Mouse (Mus musculus): ENCODE results near the gene Rpl38. TPM values are rescaled to one million over a fixed set of nuclear protein-coding genes. Genes with fewer than 3 reads are reported as not detected.

Rpl38 gene
- polyA plus RNA-seq, 1 experiment: 516 TPM

DNA sequence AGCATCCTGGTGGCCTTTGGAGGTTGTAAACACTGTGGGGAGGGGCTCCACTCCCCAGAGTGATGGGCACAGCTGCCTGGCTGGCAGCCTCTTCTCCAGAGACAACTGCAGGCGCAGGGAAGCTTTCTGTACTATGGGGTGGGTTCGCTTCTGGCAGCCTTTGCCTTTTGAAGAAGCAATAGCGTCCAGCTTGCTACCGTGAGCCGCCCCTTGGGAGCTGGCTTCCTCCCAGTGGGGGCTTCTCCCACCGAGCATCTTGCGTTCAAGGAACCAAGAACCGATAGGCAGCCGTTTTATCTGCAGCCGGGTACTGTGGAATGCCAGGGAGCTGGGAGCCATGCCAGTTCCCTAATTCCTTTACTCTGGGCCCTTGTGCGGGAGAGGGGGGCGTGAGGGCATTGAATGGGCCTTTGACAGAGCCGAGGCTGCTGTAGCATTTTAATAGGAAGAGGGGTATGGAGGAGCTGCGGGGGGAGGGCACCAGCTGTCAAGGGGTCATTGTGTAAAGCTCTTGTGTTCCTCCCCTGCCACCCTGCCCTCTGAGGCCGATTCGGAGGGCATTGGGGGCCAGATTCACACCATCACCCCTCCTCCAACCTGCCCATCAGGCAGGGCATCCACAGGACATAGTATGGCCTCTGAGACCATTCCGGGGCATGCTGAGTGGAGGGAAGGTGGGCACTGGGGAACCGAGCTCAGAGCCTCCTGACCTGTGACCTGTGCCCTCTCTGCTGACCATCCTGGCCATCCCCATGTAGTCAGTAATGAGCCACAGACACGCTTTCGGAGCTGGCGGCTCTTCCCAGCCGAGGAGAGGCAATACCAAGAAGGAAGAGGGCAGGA lies 36.0 kb downstream of the Rpl38 start:
- Histone ChIP-seq H3K27me3 (ENCODE audit: control insufficient read depth, insufficient read depth, low read length) (no peaks in the 10 kb centered on the region), H3K4me3 (ENCODE audit: control insufficient read depth, insufficient read depth, low read length) (no peak overlapping the region), H3K36me3 (ENCODE audit: control insufficient read depth, insufficient read depth, low read length) (no peaks in the 10 kb centered on the region), H3K4me1 (replicated peaks; ENCODE audit: control insufficient read depth, insufficient read depth, low read length) (peaks cover 14% of the 10 kb centered on the region), H3K27ac (ENCODE audit: control insufficient read depth, insufficient read depth, low read length) (no peak overlapping the region)
- 94% methylated on average over 22 of the region's 22 CpGs for WGBS
- DNase-seq: no peak
- TF ChIP-seq CTCF (IDR thresholded peaks at IDR 0.05; ENCODE audit: borderline replicate concordance, control insufficient read depth, extremely low read depth, insufficient read depth, low read length, poor library complexity) (no peak), POLR2A (IDR thresholded peaks at IDR 0.05; ENCODE audit: control insufficient read depth, extremely low read depth, insufficient read depth, low read length, poor library complexity) (no peak)

DNA sequence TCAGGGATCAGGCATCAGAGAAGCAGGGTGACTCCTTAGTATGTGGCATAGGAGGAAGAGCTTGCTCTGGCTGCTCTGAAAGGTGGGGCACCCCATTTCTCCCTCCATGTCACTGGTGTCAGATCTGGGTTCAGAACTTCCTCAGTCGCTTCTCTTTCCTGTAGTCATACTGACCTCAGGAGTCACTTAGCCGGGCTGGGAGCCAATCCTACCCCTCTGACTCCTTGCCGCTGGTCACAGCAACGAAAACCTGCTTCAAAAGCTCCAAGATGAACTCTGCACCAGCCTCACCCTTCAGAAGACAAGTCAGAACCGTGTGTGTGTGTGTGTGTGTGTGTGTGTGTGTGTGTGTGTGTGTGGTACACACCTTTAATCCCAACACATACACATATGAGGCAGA lies 38.0 kb downstream of the Rpl38 start:
- H3K27ac ChIP-seq (ENCODE audit: control insufficient read depth, insufficient read depth, low read length): no peak overlapping the region
- H3K4me1 ChIP-seq (replicated peaks; ENCODE audit: control insufficient read depth, insufficient read depth, low read length): peaks cover 8% of the 10 kb centered on the region
- TF ChIP-seq POLR2A (IDR thresholded peaks at IDR 0.05; ENCODE audit: control insufficient read depth, extremely low read depth, insufficient read depth, low read length, poor library complexity) (no peak), CTCF (IDR thresholded peaks at IDR 0.05; ENCODE audit: borderline replicate concordance, control insufficient read depth, extremely low read depth, insufficient read depth, low read length, poor library complexity) (no peak)
- 61% methylated on average over 5 of the region's 5 CpGs for WGBS
- no peak overlapping the region for H3K4me3 ChIP-seq (ENCODE audit: control insufficient read depth, insufficient read depth, low read length)
- no peak for DNase-seq
- no peaks in the 10 kb centered on the region for H3K27me3 ChIP-seq (ENCODE audit: control insufficient read depth, insufficient read depth, low read length)
- no peaks in the 10 kb centered on the region for H3K36me3 ChIP-seq (ENCODE audit: control insufficient read depth, insufficient read depth, low read length)

DNA sequence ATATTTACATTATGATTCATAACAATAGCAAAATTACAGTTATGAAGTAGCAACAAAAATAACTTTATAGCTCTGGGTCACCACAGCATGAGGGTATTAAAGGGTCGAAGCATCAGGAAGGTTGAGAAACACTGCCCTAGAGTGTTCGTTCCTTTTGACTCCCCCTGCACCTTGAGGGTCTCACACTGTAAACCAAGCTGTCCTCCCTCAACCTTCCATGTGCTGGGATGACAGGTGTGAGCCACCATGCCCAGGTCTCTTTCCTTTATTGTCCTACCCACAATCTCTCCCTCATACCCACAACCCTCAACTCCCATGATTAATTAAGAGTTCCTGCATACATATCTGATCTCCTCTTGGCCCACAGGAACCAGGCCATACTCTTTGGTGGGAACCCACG lies 43.1 kb downstream of the Rpl38 start:
- no peaks in the 10 kb centered on the region for H3K4me1 ChIP-seq (replicated peaks; ENCODE audit: control insufficient read depth, insufficient read depth, low read length)
- no peaks in the 10 kb centered on the region for H3K36me3 ChIP-seq (ENCODE audit: control insufficient read depth, insufficient read depth, low read length)
- WGBS: 88% methylated on average over 3 of the region's 3 CpGs
- no peak overlapping the region for H3K27ac ChIP-seq (ENCODE audit: control insufficient read depth, insufficient read depth, low read length)
- no peak for TF ChIP-seq CTCF (IDR thresholded peaks at IDR 0.05; ENCODE audit: borderline replicate concordance, control insufficient read depth, extremely low read depth, insufficient read depth, low read length, poor library complexity)
- no peaks in the 10 kb centered on the region for H3K27me3 ChIP-seq (ENCODE audit: control insufficient read depth, insufficient read depth, low read length)
- H3K4me3 ChIP-seq (ENCODE audit: control insufficient read depth, insufficient read depth, low read length): no peak overlapping the region
- no peak for DNase-seq

DNA sequence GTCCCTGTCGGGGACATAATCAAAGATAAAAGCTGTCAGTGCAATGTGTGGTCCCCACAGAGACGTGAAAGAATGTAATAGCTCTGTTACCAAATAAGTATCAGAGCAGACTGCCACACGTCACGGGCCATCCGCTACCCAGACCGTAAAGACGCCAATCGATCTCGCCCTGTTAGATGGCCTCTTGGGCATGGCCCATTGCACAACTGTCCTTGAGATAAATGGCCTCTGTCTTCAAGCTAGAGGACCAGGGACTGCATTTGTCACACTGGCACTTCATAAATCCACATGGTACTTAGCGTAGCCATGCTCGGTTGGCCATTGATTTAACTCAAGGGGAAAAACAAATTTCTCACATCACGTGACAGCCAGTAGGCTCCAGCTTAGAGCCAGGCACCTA lies 43.5 kb downstream of the Rpl38 start:
- no peaks in the 10 kb centered on the region for H3K27me3 ChIP-seq (ENCODE audit: control insufficient read depth, insufficient read depth, low read length)
- no peaks in the 10 kb centered on the region for H3K4me1 ChIP-seq (replicated peaks; ENCODE audit: control insufficient read depth, insufficient read depth, low read length)
- TF ChIP-seq POLR2A (IDR thresholded peaks at IDR 0.05; ENCODE audit: control insufficient read depth, extremely low read depth, insufficient read depth, low read length, poor library complexity) (no peak), CTCF (IDR thresholded peaks at IDR 0.05; ENCODE audit: borderline replicate concordance, control insufficient read depth, extremely low read depth, insufficient read depth, low read length, poor library complexity) (no peak)
- H3K4me3 ChIP-seq (ENCODE audit: control insufficient read depth, insufficient read depth, low read length): no peak overlapping the region
- DNase-seq: no peak
- no peak overlapping the region for H3K27ac ChIP-seq (ENCODE audit: control insufficient read depth, insufficient read depth, low read length)
- 92% methylated on average over 12 of the region's 12 CpGs for WGBS
- no peaks in the 10 kb centered on the region for H3K36me3 ChIP-seq (ENCODE audit: control insufficient read depth, insufficient read depth, low read length)

DNA sequence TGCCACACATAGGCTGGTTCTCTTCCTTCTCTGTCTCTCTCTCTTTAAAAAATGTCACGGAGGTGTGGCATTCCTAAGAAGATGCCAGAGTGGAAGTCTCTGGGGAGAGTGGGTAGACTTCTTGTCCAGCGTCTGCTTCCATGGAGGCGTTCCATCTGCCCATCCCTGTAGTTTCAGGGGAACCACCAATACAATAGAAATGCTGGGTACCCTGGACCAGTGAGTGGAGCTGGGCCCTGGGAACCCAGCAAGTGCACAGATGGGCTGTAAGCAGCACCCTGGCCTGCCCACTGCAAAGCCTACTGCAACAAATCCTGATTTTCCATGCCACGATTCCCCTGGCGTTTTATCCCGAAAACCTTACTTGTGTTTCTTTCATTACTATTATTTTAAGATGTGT lies 46.2 kb downstream of the Rpl38 start:
- no peaks in the 10 kb centered on the region for H3K4me1 ChIP-seq (replicated peaks; ENCODE audit: control insufficient read depth, insufficient read depth, low read length)
- 94% methylated on average over 6 of the region's 6 CpGs for WGBS
- H3K27ac ChIP-seq (ENCODE audit: control insufficient read depth, insufficient read depth, low read length): no peak overlapping the region
- TF ChIP-seq POLR2A (IDR thresholded peaks at IDR 0.05; ENCODE audit: control insufficient read depth, extremely low read depth, insufficient read depth, low read length, poor library complexity) (no peak), CTCF (IDR thresholded peaks at IDR 0.05; ENCODE audit: borderline replicate concordance, control insufficient read depth, extremely low read depth, insufficient read depth, low read length, poor library complexity) (no peak)
- DNase-seq: no peak
- H3K36me3 ChIP-seq (ENCODE audit: control insufficient read depth, insufficient read depth, low read length): no peaks in the 10 kb centered on the region
- H3K4me3 ChIP-seq (ENCODE audit: control insufficient read depth, insufficient read depth, low read length): no peak overlapping the region
- no peaks in the 10 kb centered on the region for H3K27me3 ChIP-seq (ENCODE audit: control insufficient read depth, insufficient read depth, low read length)

DNA sequence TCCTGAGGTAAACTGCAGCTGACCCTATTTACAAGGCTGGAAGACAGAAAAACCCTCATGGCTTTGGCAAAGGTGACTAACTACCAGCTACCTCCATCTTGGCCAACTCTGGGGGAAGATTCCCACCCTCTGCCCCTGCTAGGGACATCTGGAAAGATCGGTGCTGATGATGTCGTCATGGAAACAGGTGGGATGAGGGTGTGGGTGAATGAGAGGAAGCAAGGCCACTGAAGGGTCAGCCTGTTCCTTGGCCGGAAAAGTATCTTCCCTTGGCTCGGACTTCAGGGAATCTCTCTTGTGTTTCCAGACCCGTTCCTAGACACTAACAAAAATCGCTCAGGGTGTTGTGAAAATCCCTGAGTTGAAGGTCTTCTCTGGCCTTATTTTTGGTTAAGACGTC lies 47.2 kb downstream of the Rpl38 start:
- WGBS: 91% methylated on average over 7 of the region's 7 CpGs
- Histone ChIP-seq H3K27ac (ENCODE audit: control insufficient read depth, insufficient read depth, low read length) (no peak overlapping the region), H3K4me1 (replicated peaks; ENCODE audit: control insufficient read depth, insufficient read depth, low read length) (no peaks in the 10 kb centered on the region), H3K4me3 (ENCODE audit: control insufficient read depth, insufficient read depth, low read length) (no peak overlapping the region), H3K36me3 (ENCODE audit: control insufficient read depth, insufficient read depth, low read length) (no peaks in the 10 kb centered on the region), H3K27me3 (ENCODE audit: control insufficient read depth, insufficient read depth, low read length) (no peaks in the 10 kb centered on the region)
- no peak for DNase-seq
- no peak for TF ChIP-seq POLR2A (IDR thresholded peaks at IDR 0.05; ENCODE audit: control insufficient read depth, extremely low read depth, insufficient read depth, low read length, poor library complexity)
- TF ChIP-seq CTCF (IDR thresholded peaks at IDR 0.05; ENCODE audit: borderline replicate concordance, control insufficient read depth, extremely low read depth, insufficient read depth, low read length, poor library complexity): no peak

DNA sequence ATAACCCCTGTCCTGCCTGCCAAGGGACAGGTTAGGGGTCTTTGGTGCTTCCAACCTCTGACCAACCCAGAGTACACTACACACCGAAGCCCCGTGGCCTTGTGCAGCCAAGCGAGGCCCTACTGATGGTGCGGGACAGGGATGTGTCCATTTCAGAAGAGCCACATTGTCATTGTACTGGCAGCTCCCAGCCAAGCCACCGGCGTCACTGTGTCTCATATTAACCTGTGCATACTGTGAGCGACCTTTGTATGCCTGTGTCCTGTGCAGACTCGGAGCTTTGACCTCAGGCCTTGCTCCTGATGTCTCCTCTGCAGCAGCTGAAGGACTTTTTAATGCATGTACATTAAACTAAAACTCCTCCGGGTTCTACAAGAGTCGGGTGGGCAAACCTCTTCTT lies 52.2 kb downstream of the Rpl38 start:
- H3K4me3 ChIP-seq (ENCODE audit: control insufficient read depth, insufficient read depth, low read length): no peak overlapping the region
- no peaks in the 10 kb centered on the region for H3K27me3 ChIP-seq (ENCODE audit: control insufficient read depth, insufficient read depth, low read length)
- no peak for TF ChIP-seq POLR2A (IDR thresholded peaks at IDR 0.05; ENCODE audit: control insufficient read depth, extremely low read depth, insufficient read depth, low read length, poor library complexity)
- TF ChIP-seq CTCF (IDR thresholded peaks at IDR 0.05; ENCODE audit: borderline replicate concordance, control insufficient read depth, extremely low read depth, insufficient read depth, low read length, poor library complexity): no peak

More for the DNA sequence above, 52.2 kb downstream of the Rpl38 start:
- H3K27ac ChIP-seq (ENCODE audit: control insufficient read depth, insufficient read depth, low read length): no peak overlapping the region
- H3K4me1 ChIP-seq (replicated peaks; ENCODE audit: control insufficient read depth, insufficient read depth, low read length): no peaks in the 10 kb centered on the region
- no peak for DNase-seq
- no peaks in the 10 kb centered on the region for H3K36me3 ChIP-seq (ENCODE audit: control insufficient read depth, insufficient read depth, low read length)
- 77% methylated on average over 10 of the region's 10 CpGs for WGBS

Measured in thymus, adult 2 months (tissue).